Mouse (Mus musculus): ENCODE data around the gene Slc35c2. TPM values are rescaled to one million over a fixed set of nuclear protein-coding genes. Genes with fewer than 3 reads are reported as not detected.

The Slc35c2 gene
- 47.3 and 58.3 TPM in 2 replicates for polyA plus RNA-seq (2012; rRNA removed)

DNA sequence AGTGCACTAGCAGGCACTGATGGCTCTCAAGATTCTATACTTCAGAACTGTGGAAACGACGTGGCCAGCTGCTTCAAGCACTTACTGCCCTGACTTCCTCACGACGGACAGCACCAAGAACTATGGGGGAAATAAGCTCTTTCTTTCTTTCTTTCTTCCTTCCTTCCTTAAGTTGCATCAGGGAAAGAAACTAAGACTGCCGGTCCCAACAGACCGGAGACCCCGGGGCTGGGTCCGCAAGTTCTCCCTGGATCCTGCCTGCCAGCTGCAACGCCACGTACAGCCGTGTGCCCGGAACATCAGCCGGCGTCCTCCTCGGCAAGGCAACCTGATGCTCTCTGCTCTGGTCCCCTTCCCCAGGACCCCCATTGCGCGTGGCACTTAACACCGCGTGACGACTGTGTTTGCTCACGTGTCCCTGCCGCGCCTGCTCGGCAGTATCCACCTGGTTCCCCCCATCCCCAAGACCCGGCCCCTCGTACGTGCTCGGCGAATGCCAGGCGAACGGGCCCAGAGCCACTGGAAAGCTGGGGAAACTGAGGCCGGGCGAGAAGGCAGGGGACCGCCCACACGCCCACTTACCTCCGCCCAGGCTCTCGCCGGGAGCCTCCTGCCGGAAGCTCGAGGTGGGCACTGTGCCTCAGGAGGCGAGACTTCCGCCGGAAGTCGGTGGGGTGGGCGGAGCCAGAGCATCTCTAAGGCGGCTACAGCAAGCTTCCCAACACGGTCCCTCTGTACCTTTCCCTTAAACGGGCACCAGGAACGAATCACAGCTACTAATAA lies at the start of gene Slc35c2:
TSS of gene Slc35c2 (minus strand) at position 668 of the 783 bp plus-strand sequence.

DNA sequence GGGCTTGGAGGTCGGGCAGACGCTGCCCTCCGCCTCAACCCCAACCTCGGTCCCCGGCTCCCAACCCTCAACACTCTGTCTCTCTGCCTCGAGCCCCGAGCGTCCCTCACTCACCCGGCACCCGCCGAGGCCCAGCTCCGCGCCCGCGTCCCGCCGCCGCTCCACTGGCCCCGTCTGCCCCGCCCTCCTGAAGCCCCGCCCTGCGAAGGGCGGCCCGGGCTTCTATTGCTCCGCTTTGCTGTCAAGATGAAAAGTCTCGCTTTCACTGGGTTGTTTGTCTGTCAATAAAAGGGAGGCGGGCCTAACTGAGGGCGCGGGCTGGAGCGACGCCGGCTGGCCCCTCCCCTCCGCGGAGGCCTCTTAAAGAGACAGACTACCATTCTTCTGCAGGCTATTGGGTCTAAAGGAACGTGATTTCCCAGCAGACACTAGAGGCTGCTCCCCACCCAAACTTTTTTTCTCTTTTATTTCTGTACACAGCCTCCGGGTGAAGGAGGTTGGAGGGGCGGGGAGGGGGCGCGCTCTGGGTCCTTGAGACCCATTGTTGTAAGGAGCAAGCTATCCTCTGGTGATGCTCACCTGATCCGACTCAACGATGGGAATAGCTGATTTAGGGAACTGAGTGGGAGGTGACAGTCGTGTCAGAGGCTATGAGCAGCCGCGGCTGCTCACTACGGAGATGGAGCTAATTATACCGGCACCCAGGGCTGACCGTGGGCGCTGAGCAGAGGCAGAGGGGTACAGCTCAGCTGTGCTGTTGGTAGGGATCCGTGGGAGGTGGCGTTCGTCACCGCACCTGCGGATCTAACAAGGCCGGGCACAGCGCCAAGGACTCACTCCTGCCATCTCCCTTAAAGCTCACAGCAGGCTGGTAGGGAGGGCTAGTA lies 38.9 kb upstream of the Slc35c2 start, which contains the start of gene Elmo2:
TSS of gene Elmo2 (minus strand) at position 176 of the 887 bp plus-strand sequence.

DNA sequence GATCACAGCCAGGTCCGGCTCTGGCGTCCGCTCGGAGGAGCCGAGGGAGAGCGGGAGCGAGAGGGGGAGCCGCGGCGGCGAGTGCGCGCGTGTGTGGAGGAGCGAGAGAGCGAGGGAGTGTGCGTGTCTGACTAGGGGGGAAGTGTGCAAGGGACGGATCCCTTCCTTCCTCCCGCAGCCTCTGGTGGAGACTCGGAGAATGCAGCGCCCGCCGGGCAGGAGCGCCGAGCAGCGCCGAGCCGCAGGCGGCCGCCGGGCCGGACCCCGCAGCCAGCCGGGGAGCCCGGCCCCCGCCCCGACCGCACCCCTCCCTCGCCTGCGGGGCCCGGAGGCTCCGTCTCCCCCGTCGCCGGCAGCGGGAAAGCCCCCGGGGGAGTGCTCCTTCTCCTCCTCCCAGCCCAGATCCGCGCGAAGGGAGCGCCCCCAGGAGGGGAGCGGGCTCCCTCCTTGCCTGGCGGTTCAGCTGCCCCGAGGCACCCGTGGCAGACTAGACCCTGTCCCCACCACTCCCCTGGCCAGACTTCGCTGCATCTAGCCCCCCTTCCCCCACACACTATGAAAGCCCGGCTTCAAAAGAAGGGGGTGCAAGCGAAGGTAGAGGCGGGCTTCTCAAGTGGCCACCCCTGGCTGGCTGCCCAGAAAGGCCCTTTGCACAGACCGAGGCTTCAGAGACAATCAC lies 52.9 kb downstream of the Slc35c2 start, which contains the start of gene Cdh22:
TSS of gene Cdh22 (minus strand) at position 241 of the 679 bp plus-strand sequence.

Other genes starting within 250 kb of the Slc35c2 start
- 3.4 and 5.9 TPM in 2 replicates for gene Cd40, start 232.2 kb downstream of the Slc35c2 start, polyA plus RNA-seq (2012; rRNA removed)
- not detected in 2 replicates for gene 1700025C18Rik, start 197.1 kb downstream of the Slc35c2 start, polyA plus RNA-seq (2012; rRNA removed)
- gene Cdh22, start 53.0 kb downstream of the Slc35c2 start, polyA plus RNA-seq (2012; rRNA removed) = 0.28 and 0.29 TPM in 2 replicates
- gene Elmo2, start 38.6 kb upstream of the Slc35c2 start, polyA plus RNA-seq (2012; rRNA removed) = 30.5 and 44.5 TPM in 2 replicates
- gene Zfp663, start 80.9 kb upstream of the Slc35c2 start, polyA plus RNA-seq (2012; rRNA removed) = not detected in 2 replicates
- 0.96 and 1.2 TPM in 2 replicates for gene Zfp334, start 100.4 kb upstream of the Slc35c2 start, polyA plus RNA-seq (2012; rRNA removed)
- 0.55 and 0.68 TPM in 2 replicates for gene Ocstamp, start 112.5 kb upstream of the Slc35c2 start, polyA plus RNA-seq (2012; rRNA removed)
- 0.68 and 1.0 TPM in 2 replicates for gene Slc13a3, start 185.4 kb upstream of the Slc35c2 start, polyA plus RNA-seq (2012; rRNA removed)
- gene Trp53rka, start 205.5 kb upstream of the Slc35c2 start, polyA plus RNA-seq (2012; rRNA removed) = 19.5 and 24.3 TPM in 2 replicates
- 19.7 and 20.4 TPM in 2 replicates for gene Slc2a10, start 215.9 kb upstream of the Slc35c2 start, polyA plus RNA-seq (2012; rRNA removed)

Measured in colon, adult 2 months (tissue).